Mouse (Mus musculus) erythroblast, embryonic 14.5 days (primary cell): Measurements from ENCODE around the gene Akr1c18. TPM values are rescaled to one million over a fixed set of nuclear protein-coding genes. Genes with fewer than 3 reads are reported as not detected.

Experiments used
- H3K27me3 ChIP-seq: 2 replicates; pipeline ENCODE4 v1.6.1; 2012; ENCODE audit warnings: inconsistent platforms; ENCODE audit not compliant: control insufficient read depth
- H3K36me3 ChIP-seq: 2 replicates; pipeline ENCODE4 v1.6.1; 2012; ENCODE audit warnings: mild to moderate bottlenecking, inconsistent platforms; ENCODE audit not compliant: control insufficient read depth
- H3K4me1 ChIP-seq: 2 replicates; pipeline ENCODE4 v1.6.1; 2012; ENCODE audit warnings: inconsistent platforms; ENCODE audit not compliant: control insufficient read depth
- H3K4me3 ChIP-seq: replicated peaks from 2 replicates; pipeline ENCODE3; 2012; ENCODE audit warnings: moderate library complexity, mild to moderate bottlenecking, inconsistent platforms
- H3K9me3 ChIP-seq: 2 replicates; pipeline ENCODE4 v1.6.1; 2012; ENCODE audit warnings: low read length, inconsistent platforms, mixed read lengths; ENCODE audit not compliant: control insufficient read depth
- GATA1 ChIP-seq: IDR thresholded peaks from 2 replicates; pipeline ENCODE4 v1.6.1; 2012; ENCODE audit warnings: low read length, inconsistent platforms, mixed read lengths
- TAL1 ChIP-seq: IDR thresholded peaks from 3 replicates; pipeline ENCODE4 v1.6.1; 2012; ENCODE audit warnings: low read length, inconsistent platforms, mixed read lengths
- polyA plus RNA-seq: library from polyadenylated mRNA; stranded (reverse); fragments of >175 nt; gene quantifications from 2 replicates; pipeline ENCODE4 v1.2.3, GENCODE M21; 2012

Akr1c18 gene
- polyA plus RNA-seq, 1 experiment, result not detected

- Histone ChIP-seq H3K36me3 (no peaks in the 10 kb centered on the region), H3K4me3 (no peak overlapping the region), H3K27me3 (no peaks in the 10 kb centered on the region), H3K4me1 (no peaks in the 10 kb centered on the region), H3K9me3 (no peaks in the 10 kb centered on the region)
- TF ChIP-seq TAL1, result no peak
- no peak for TF ChIP-seq GATA1
Measured at GRCm38 (mm10) chr13:4119181-4119904, 31.1 kb downstream of the Akr1c18 start.

- TF ChIP-seq GATA1 (no peak), TAL1 (no peak)
- Histone ChIP-seq H3K4me1 (no peaks in the 10 kb centered on the region), H3K9me3 (no peaks in the 10 kb centered on the region), H3K4me3 (no peak overlapping the region), H3K27me3 (no peaks in the 10 kb centered on the region), H3K36me3 (no peaks in the 10 kb centered on the region)
Measured at GRCm38 (mm10) chr13:4110281-4111188, 39.9 kb downstream of the Akr1c18 start.

GRCm38 (mm10) chr13:4102721-4103120, 47.7 kb downstream of the Akr1c18 start:
- Histone ChIP-seq H3K4me1 (no peaks in the 10 kb centered on the region), H3K36me3 (no peaks in the 10 kb centered on the region), H3K4me3 (no peak overlapping the region), H3K27me3 (no peaks in the 10 kb centered on the region), H3K9me3 (no peaks in the 10 kb centered on the region)
- TF ChIP-seq TAL1, result no peak
- TF ChIP-seq GATA1, result no peak

GRCm38 (mm10) chr13:4101691-4102090, 48.8 kb downstream of the Akr1c18 start:
- TF ChIP-seq TAL1 (no peak), GATA1 (no peak)
- Histone ChIP-seq H3K4me1 (no peaks in the 10 kb centered on the region), H3K27me3 (no peaks in the 10 kb centered on the region), H3K36me3 (no peaks in the 10 kb centered on the region), H3K9me3 (no peaks in the 10 kb centered on the region), H3K4me3 (no peak overlapping the region)

Other genes with a start within 250 kb of the Akr1c18 start
- 5.8 and 9.3 TPM in 2 replicates for gene Net1, start 232.4 kb downstream of the Akr1c18 start, polyA plus RNA-seq
- gene Tubal3, start 232.4 kb downstream of the Akr1c18 start, polyA plus RNA-seq, result not detected in 2 replicates
- 0.03 TPM in 1 of 2 replicates, not detected in the other for gene Ucn3, start 205.3 kb downstream of the Akr1c18 start, polyA plus RNA-seq
- gene Akr1c14, start 101.6 kb downstream of the Akr1c18 start, polyA plus RNA-seq, result not detected in 2 replicates
- gene Akr1c13, start 40.5 kb upstream of the Akr1c18 start, polyA plus RNA-seq, result not detected in 2 replicates
- 0.03 TPM in 1 of 2 replicates, not detected in the other for gene Akr1c19, start 78.0 kb upstream of the Akr1c18 start, polyA plus RNA-seq
- not detected in 2 replicates for gene Akr1c12, start 128.8 kb upstream of the Akr1c18 start, polyA plus RNA-seq